Mouse (Mus musculus) hindbrain, postnatal 0 days (tissue): ENCODE measurements at regions not wholly inside any gene's neighbourhood (a gene's known extent, or its start where the extent isn't known, plus 50 kb on each side); places are given as distances from the start of the nearest gene placed in this dataset.

Experiments
- ATAC-seq: fragments of 200-750 bp; cut with Nextera tagmentation; 2 replicates; pipeline ENCODE4 v1.8.0; 2017; ENCODE audit warnings: mild to moderate bottlenecking, moderate TSS enrichment, moderate library complexity
- DNase-seq: peaks from one replicate; pipeline ENCODE4 v3.0.0-alpha.2; 2015; ENCODE audit warnings: low spot score
- H3K27ac ChIP-seq: fragments of 300-500 bp; sonication (generic); 2 replicates; pipeline ENCODE4 v1.5.1; 2014; ENCODE audit warnings: mild to moderate bottlenecking
- H3K27me3 ChIP-seq: fragments of 300-500 bp; sonication (generic); 2 replicates; pipeline ENCODE4 v1.6.1; 2014; ENCODE audit warnings: low read length, mixed read lengths; ENCODE audit not compliant: insufficient read depth
- H3K36me3 ChIP-seq: fragments of 300-500 bp; sonication (generic); 2 replicates; pipeline ENCODE4 v1.6.1; 2014; ENCODE audit warnings: low read length, mixed read lengths; ENCODE audit not compliant: insufficient read depth
- H3K4me1 ChIP-seq: fragments of 300-500 bp; sonication (generic); 2 replicates; pipeline ENCODE4 v1.6.1; 2014; ENCODE audit warnings: antibody characterized with exemption, low read length, mixed read lengths; ENCODE audit not compliant: insufficient read depth
- H3K4me2 ChIP-seq: fragments of 300-500 bp; sonication (generic); 2 replicates; pipeline ENCODE4 v1.6.1; 2014; ENCODE audit warnings: low read depth, mild to moderate bottlenecking, low read length, moderate library complexity, mixed read lengths
- H3K4me3 ChIP-seq: fragments of 300-500 bp; sonication (generic); 2 replicates; pipeline ENCODE4 v1.5.1; 2014; ENCODE audit warnings: low read length
- H3K9ac ChIP-seq: fragments of 300-500 bp; sonication (generic); replicated peaks from 2 replicates; pipeline ENCODE4 v1.6.1; 2014; ENCODE audit warnings: mild to moderate bottlenecking, low read length, moderate library complexity, mixed read lengths
- H3K9me3 ChIP-seq: fragments of 300-500 bp; sonication (generic); 2 replicates; pipeline ENCODE4 v1.6.1; 2016; ENCODE audit warnings: low read length, mixed read lengths
- CTCF ChIP-seq: IDR thresholded peaks from 2 replicates; pipeline ENCODE4 v1.5.1; 2016; ENCODE audit warnings: antibody characterized with exemption, control low read depth, low read depth
- WGBS: fragments of 180-500 bp; shearing (Covaris S2); extraction: QIAGEN DNeasy Blood & Tissue Kit; methylation state at CpG from one replicate; pipeline ENCODE4 v1.1.7; 2014; 5-methylcytosine and 5-hydroxymethylcytosine counted together

DNA sequence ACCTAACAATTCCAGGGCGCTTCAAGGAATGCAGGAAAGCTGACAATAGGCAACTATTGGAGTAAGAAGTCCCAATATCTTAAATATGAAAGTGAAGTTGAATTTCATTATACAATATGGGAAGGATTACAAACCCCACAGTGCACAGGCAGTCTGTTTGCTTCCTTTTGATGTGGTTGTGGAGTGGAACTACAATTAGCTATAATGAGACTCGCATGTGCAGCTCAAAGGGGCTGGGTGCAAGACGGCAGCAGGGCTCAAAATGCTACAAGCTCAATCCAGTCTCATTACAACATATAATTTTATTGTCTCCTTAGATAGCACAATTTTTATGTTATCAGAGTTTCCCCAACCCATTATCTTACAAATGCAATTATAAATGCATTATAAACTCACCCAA is 54.7 kb upstream of the Ccser1 start:
- Histone ChIP-seq H3K9me3 (no peaks in the 10 kb centered on the region), H3K9ac (no peak overlapping the region), H3K4me1 (no peaks in the 10 kb centered on the region), H3K27me3 (no peaks in the 10 kb centered on the region), H3K4me2 (no peak overlapping the region), H3K4me3 (no peak overlapping the region), H3K36me3 (no peaks in the 10 kb centered on the region), H3K27ac (no peak overlapping the region)
- ATAC-seq (no peak), DNase-seq (no peak)
- no peak for TF ChIP-seq CTCF
- whole genome bisulfite sequencing: 85% methylated on average over 3 of the region's 3 CpGs

DNA sequence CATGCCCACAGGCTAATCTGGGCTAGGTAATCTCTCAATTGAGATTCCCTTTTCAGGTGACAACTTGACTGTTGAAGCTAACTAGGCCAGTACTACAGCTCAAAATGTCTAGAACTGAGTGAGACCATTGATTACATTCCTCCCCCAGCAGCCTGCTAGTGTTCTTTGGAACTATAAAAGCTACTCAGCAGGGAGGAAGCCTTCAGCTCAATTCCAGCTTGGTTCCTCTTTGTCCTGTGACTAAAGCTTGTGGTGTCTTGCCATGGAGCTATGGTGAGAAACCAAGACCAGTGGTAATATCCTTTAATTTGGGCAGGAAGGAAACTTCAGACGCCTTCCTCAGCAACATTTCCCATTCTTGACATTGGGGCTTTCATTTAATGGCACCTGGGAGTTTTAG is 52.9 kb upstream of the Ccser1 start:
- no peaks in the 10 kb centered on the region for H3K36me3 ChIP-seq
- ATAC-seq (no peak), DNase-seq (no peak)
- H3K27me3 ChIP-seq: no peaks in the 10 kb centered on the region
- no peaks in the 10 kb centered on the region for H3K9me3 ChIP-seq
- no peaks in the 10 kb centered on the region for H3K4me1 ChIP-seq
- H3K4me2 ChIP-seq: no peak overlapping the region
- no peak overlapping the region for H3K9ac ChIP-seq
- WGBS: 68% methylated on average over 1 of the region's 1 CpGs
- H3K4me3 ChIP-seq: no peak overlapping the region
- TF ChIP-seq CTCF: no peak
- H3K27ac ChIP-seq: no peak overlapping the region

DNA sequence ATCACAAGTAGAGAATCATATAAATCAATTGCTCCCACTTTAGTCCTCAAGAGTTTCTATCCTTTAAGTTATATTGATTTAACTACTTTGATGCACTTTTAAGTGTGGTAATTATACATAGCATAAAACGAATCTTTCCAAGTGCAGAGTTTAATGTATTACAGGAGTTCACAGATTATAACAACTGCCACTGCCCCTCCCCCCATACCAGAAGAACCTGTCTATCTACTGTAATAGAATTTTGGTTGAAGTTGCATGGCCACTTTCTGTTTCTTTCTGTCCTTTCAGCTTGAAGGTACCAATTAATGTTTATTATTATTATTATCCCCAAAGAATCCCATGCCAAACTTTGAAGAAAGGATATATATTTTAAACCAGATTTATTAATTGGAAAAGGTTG is 51.9 kb upstream of the Ccser1 start:
- Histone ChIP-seq H3K9ac (no peak overlapping the region), H3K27ac (no peak overlapping the region), H3K36me3 (no peaks in the 10 kb centered on the region), H3K9me3 (no peaks in the 10 kb centered on the region), H3K4me1 (no peaks in the 10 kb centered on the region), H3K27me3 (no peaks in the 10 kb centered on the region), H3K4me3 (no peak overlapping the region), H3K4me2 (no peak overlapping the region)
- 94% methylated on average over 1 of the region's 1 CpGs for WGBS
- DNase-seq: no peak
- ATAC-seq: no peak
- TF ChIP-seq CTCF: no peak
